Mouse (Mus musculus): ENCODE measurements around the gene Pcdh10. TPM values are rescaled to one million over a fixed set of nuclear protein-coding genes. Genes with fewer than 3 reads are reported as not detected.

Pcdh10 gene
- polyA plus RNA-seq, 1 experiment from 2014 or later = 0.21 TPM

GRCm38 (mm10) chr3:45380811-45381761 is 2.9 kb downstream of the Pcdh10 start:
- no peaks in the 10 kb centered on the region for H3K36me3 ChIP-seq (ENCODE audit: insufficient read depth, low read length)
- peak overlapping the region; percentile 94 for H3K4me2 ChIP-seq (replicated peaks; ENCODE audit: low read depth, low read length)
- 0 out of 2 replicates have a peak overlapping the region, but pooled peaks have one; percentile 11 for H3K9ac ChIP-seq (replicated peaks; ENCODE audit: low read length)
- peak overlapping the region; percentile 54 for H3K4me3 ChIP-seq (ENCODE audit: low read length)
- WGBS = under 1% methylated on average over 81 of the region's 82 CpGs
- no peak for ATAC-seq (ENCODE audit: low FRiP score, low TSS enrichment)
- H3K4me1 ChIP-seq (ENCODE audit: insufficient read depth, low read length) = peaks cover 43% of the 10 kb centered on the region
- peaks cover 55% of the 10 kb centered on the region for H3K27me3 ChIP-seq (ENCODE audit: insufficient read depth, low read length)
- H3K9me3 ChIP-seq (ENCODE audit: low read length) = no peaks in the 10 kb centered on the region
- H3K27ac ChIP-seq (ENCODE audit: low read length) = no peak overlapping the region

- Histone ChIP-seq H3K9me3 (ENCODE audit: low read length) (no peaks in the 10 kb centered on the region), H3K4me2 (replicated peaks; ENCODE audit: low read depth, low read length) (no peak overlapping the region), H3K36me3 (ENCODE audit: insufficient read depth, low read length) (no peaks in the 10 kb centered on the region), H3K27ac (ENCODE audit: low read length) (no peak overlapping the region), H3K4me1 (ENCODE audit: insufficient read depth, low read length) (peaks cover 39% of the 10 kb centered on the region), H3K27me3 (ENCODE audit: insufficient read depth, low read length) (peaks cover 53% of the 10 kb centered on the region), H3K9ac (replicated peaks; ENCODE audit: low read length) (no peak overlapping the region), H3K4me3 (ENCODE audit: low read length) (peak overlapping the region; percentile 54; the same call in 1 of the 2 replicates)
- WGBS = 25% methylated on average over 4 of the region's 4 CpGs
- no peak for ATAC-seq (ENCODE audit: low FRiP score, low TSS enrichment)
Observed at GRCm38 (mm10) chr3:45382032-45382755, 4.0 kb downstream of the Pcdh10 start.

- WGBS = 48% methylated on average over 2 of the region's 2 CpGs
- no peaks in the 10 kb centered on the region for H3K9me3 ChIP-seq (ENCODE audit: low read length)
- peaks cover 30% of the 10 kb centered on the region for H3K4me1 ChIP-seq (ENCODE audit: insufficient read depth, low read length)
- H3K4me3 ChIP-seq (ENCODE audit: low read length) = no peak overlapping the region
- no peak for ATAC-seq (ENCODE audit: low FRiP score, low TSS enrichment)
- no peak overlapping the region for H3K27ac ChIP-seq (ENCODE audit: low read length)
- no peak overlapping the region for H3K4me2 ChIP-seq (replicated peaks; ENCODE audit: low read depth, low read length)
- no peaks in the 10 kb centered on the region for H3K36me3 ChIP-seq (ENCODE audit: insufficient read depth, low read length)
- no peak overlapping the region for H3K9ac ChIP-seq (replicated peaks; ENCODE audit: low read length)
- peaks cover 43% of the 10 kb centered on the region for H3K27me3 ChIP-seq (ENCODE audit: insufficient read depth, low read length)
Observed at GRCm38 (mm10) chr3:45383831-45384230, 5.6 kb downstream of the Pcdh10 start.

- Histone ChIP-seq H3K4me2 (replicated peaks; ENCODE audit: low read depth, low read length) (no peak overlapping the region), H3K36me3 (ENCODE audit: insufficient read depth, low read length) (no peaks in the 10 kb centered on the region), H3K9me3 (ENCODE audit: low read length) (no peaks in the 10 kb centered on the region), H3K4me3 (ENCODE audit: low read length) (no peak overlapping the region), H3K9ac (replicated peaks; ENCODE audit: low read length) (no peak overlapping the region), H3K27ac (ENCODE audit: low read length) (no peak overlapping the region), H3K4me1 (ENCODE audit: insufficient read depth, low read length) (peaks cover 18% of the 10 kb centered on the region), H3K27me3 (ENCODE audit: insufficient read depth, low read length) (peaks cover 31% of the 10 kb centered on the region)
- whole genome bisulfite sequencing = 30% methylated on average over 3 of the region's 3 CpGs
- no peak for ATAC-seq (ENCODE audit: low FRiP score, low TSS enrichment)
Observed at GRCm38 (mm10) chr3:45385028-45385427, 6.8 kb downstream of the Pcdh10 start.

- H3K27me3 ChIP-seq (ENCODE audit: insufficient read depth, low read length) = peaks cover 26% of the 10 kb centered on the region
- H3K36me3 ChIP-seq (ENCODE audit: insufficient read depth, low read length) = no peaks in the 10 kb centered on the region
- no peak overlapping the region for H3K4me2 ChIP-seq (replicated peaks; ENCODE audit: low read depth, low read length)
- H3K4me3 ChIP-seq (ENCODE audit: low read length) = no peak overlapping the region
- 72% methylated on average over 2 of the region's 2 CpGs for WGBS
- ATAC-seq (ENCODE audit: low FRiP score, low TSS enrichment) = no peak
- H3K9me3 ChIP-seq (ENCODE audit: low read length) = no peaks in the 10 kb centered on the region
- no peak overlapping the region for H3K27ac ChIP-seq (ENCODE audit: low read length)
- peaks cover 14% of the 10 kb centered on the region for H3K4me1 ChIP-seq (ENCODE audit: insufficient read depth, low read length)
- no peak overlapping the region for H3K9ac ChIP-seq (replicated peaks; ENCODE audit: low read length)
Observed at GRCm38 (mm10) chr3:45385451-45385850, 7.3 kb downstream of the Pcdh10 start.

- Histone ChIP-seq H3K4me2 (replicated peaks; ENCODE audit: low read depth, low read length) (no peak overlapping the region), H3K27ac (ENCODE audit: low read length) (no peak overlapping the region), H3K4me3 (ENCODE audit: low read length) (no peak overlapping the region), H3K9me3 (ENCODE audit: low read length) (no peaks in the 10 kb centered on the region), H3K36me3 (ENCODE audit: insufficient read depth, low read length) (no peaks in the 10 kb centered on the region), H3K27me3 (ENCODE audit: insufficient read depth, low read length) (peaks cover 16% of the 10 kb centered on the region), H3K4me1 (ENCODE audit: insufficient read depth, low read length) (peaks cover 3% of the 10 kb centered on the region), H3K9ac (replicated peaks; ENCODE audit: low read length) (no peak overlapping the region)
- 69% methylated on average over 2 of the region's 2 CpGs for WGBS
- ATAC-seq (ENCODE audit: low FRiP score, low TSS enrichment) = no peak
Observed at GRCm38 (mm10) chr3:45386512-45386911, 8.3 kb downstream of the Pcdh10 start.

- ATAC-seq (ENCODE audit: low FRiP score, low TSS enrichment) = no peak
- Histone ChIP-seq H3K4me3 (ENCODE audit: low read length) (no peak overlapping the region), H3K27me3 (ENCODE audit: insufficient read depth, low read length) (no peaks in the 10 kb centered on the region), H3K4me1 (ENCODE audit: insufficient read depth, low read length) (no peaks in the 10 kb centered on the region), H3K36me3 (ENCODE audit: insufficient read depth, low read length) (no peaks in the 10 kb centered on the region), H3K9me3 (ENCODE audit: low read length) (no peaks in the 10 kb centered on the region), H3K27ac (ENCODE audit: low read length) (no peak overlapping the region), H3K9ac (replicated peaks; ENCODE audit: low read length) (no peak overlapping the region), H3K4me2 (replicated peaks; ENCODE audit: low read depth, low read length) (no peak overlapping the region)
- WGBS = 83% methylated on average over 4 of the region's 4 CpGs
Observed at GRCm38 (mm10) chr3:45397101-45397500, 18.9 kb downstream of the Pcdh10 start.

- no peak overlapping the region for H3K4me3 ChIP-seq (ENCODE audit: low read length)
- no peaks in the 10 kb centered on the region for H3K9me3 ChIP-seq (ENCODE audit: low read length)
- no peaks in the 10 kb centered on the region for H3K4me1 ChIP-seq (ENCODE audit: insufficient read depth, low read length)
- H3K27ac ChIP-seq (ENCODE audit: low read length) = no peak overlapping the region
- H3K9ac ChIP-seq (replicated peaks; ENCODE audit: low read length) = no peak overlapping the region
- H3K27me3 ChIP-seq (ENCODE audit: insufficient read depth, low read length) = no peaks in the 10 kb centered on the region
- no peak overlapping the region for H3K4me2 ChIP-seq (replicated peaks; ENCODE audit: low read depth, low read length)
- no peaks in the 10 kb centered on the region for H3K36me3 ChIP-seq (ENCODE audit: insufficient read depth, low read length)
- no peak for ATAC-seq (ENCODE audit: low FRiP score, low TSS enrichment)
- WGBS = 82% methylated on average over 2 of the region's 2 CpGs
Observed at GRCm38 (mm10) chr3:45403239-45403638, 25.0 kb downstream of the Pcdh10 start.

GRCm38 (mm10) chr3:45431691-45432090 is 53.5 kb downstream of the Pcdh10 start:
- Histone ChIP-seq H3K36me3 (ENCODE audit: insufficient read depth, low read length) (no peaks in the 10 kb centered on the region), H3K4me2 (replicated peaks; ENCODE audit: low read depth, low read length) (no peak overlapping the region), H3K4me3 (ENCODE audit: low read length) (no peak overlapping the region), H3K9me3 (ENCODE audit: low read length) (no peaks in the 10 kb centered on the region), H3K27me3 (ENCODE audit: insufficient read depth, low read length) (no peaks in the 10 kb centered on the region), H3K27ac (ENCODE audit: low read length) (no peak overlapping the region), H3K4me1 (ENCODE audit: insufficient read depth, low read length) (no peaks in the 10 kb centered on the region), H3K9ac (replicated peaks; ENCODE audit: low read length) (no peak overlapping the region)
- WGBS = 41% methylated on average over 1 of the region's 1 CpGs
- ATAC-seq (ENCODE audit: low FRiP score, low TSS enrichment) = no peak
